Mouse (Mus musculus) embryonic facial prominence, embryonic 12.5 days (tissue): ENCODE results near the gene Lrriq1. TPM values are rescaled to one million over a fixed set of nuclear protein-coding genes. Genes with fewer than 3 reads are reported as not detected.

ENCODE experiments used
- ATAC-seq: fragments of 200-750 bp; cut with Nextera tagmentation; 2 replicates; pipeline ENCODE4 v1.8.0; 2017; ENCODE audit not compliant: insufficient number of reproducible peaks, insufficient read depth, low FRiP score, low TSS enrichment
- H3K27ac ChIP-seq: fragments of 300-500 bp; sonication (generic); 2 replicates; pipeline ENCODE4 v1.5.1; 2016; ENCODE audit warnings: mild to moderate bottlenecking
- H3K27me3 ChIP-seq: fragments of 300-500 bp; sonication (generic); 2 replicates; pipeline ENCODE4 v1.6.1; 2016; ENCODE audit warnings: mild to moderate bottlenecking, moderate library complexity
- H3K36me3 ChIP-seq: fragments of 300-500 bp; sonication (generic); 2 replicates; pipeline ENCODE4 v1.6.1; 2016; ENCODE audit warnings: mild to moderate bottlenecking
- H3K4me1 ChIP-seq: fragments of 300-500 bp; sonication (generic); 2 replicates; pipeline ENCODE4 v1.6.1; 2016
- H3K4me2 ChIP-seq: fragments of 300-500 bp; sonication (generic); replicated peaks from 2 replicates; pipeline ENCODE4 v1.6.1; 2016; ENCODE audit warnings: mild to moderate bottlenecking, moderate library complexity
- H3K4me3 ChIP-seq: fragments of 300-500 bp; sonication (generic); 2 replicates; pipeline ENCODE4 v1.5.1; 2016; ENCODE audit warnings: mild to moderate bottlenecking
- H3K9ac ChIP-seq: fragments of 300-500 bp; sonication (generic); 2 replicates; pipeline ENCODE4 v1.6.1; 2016; ENCODE audit warnings: mild to moderate bottlenecking, moderate library complexity
- H3K9me3 ChIP-seq: fragments of 300-500 bp; sonication (generic); 2 replicates; pipeline ENCODE4 v1.6.1; 2016; ENCODE audit warnings: mild to moderate bottlenecking, moderate library complexity
- WGBS: fragments of 180-500 bp; shearing (Covaris S2); methylation state at CpG from one replicate; pipeline ENCODE4 v1.1.7; 2016; 5-methylcytosine and 5-hydroxymethylcytosine counted together
- polyA plus RNA-seq: library from polyadenylated mRNA; unstranded; fragments of >200 nt; fragmentation: Nextera tagmentation; extraction: Ambion mirVana; gene quantifications from 2 replicates; pipeline ENCODE4 v1.2.1, GENCODE M21; 2016

The Lrriq1 gene
- polyA plus RNA-seq, 1 experiment from 2014 or later = 3.4 TPM

DNA sequence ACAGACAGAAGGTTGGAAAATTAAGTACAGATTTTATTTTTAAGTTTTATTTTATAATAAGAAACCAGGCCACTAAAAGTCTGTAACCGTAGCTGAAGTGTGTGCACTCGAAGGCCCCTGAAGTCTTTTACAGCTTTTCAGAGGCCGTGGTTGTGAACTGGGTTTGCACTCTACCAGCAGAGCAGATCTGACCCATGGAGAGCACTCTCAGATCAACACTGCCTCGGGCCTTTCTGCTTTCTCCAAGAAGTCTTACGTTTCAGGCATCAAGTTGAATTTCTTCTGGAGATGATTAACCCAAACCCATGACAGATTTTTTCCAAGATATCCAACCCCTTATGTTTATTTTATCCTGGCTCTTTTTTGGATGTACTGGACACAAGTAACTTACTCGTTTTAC, 121.5 kb downstream of the Lrriq1 start:
- Histone ChIP-seq H3K27me3 (no peaks in the 10 kb centered on the region), H3K27ac (peak overlapping the region; percentile 73; the same call in 1 of the 2 replicates), H3K9ac (no peak overlapping the region), H3K36me3 (no peaks in the 10 kb centered on the region), H3K4me1 (0 out of 2 replicates have a peak, but pooled peaks cover 2% of the 10 kb centered on the region), H3K4me2 (peak overlapping the region; percentile 22; the same call in 1 of the 2 replicates), H3K9me3 (no peaks in the 10 kb centered on the region), H3K4me3 (no peak overlapping the region)
- ATAC-seq = peak; percentile 91
- 19% methylated on average over 6 of the region's 6 CpGs for WGBS

DNA sequence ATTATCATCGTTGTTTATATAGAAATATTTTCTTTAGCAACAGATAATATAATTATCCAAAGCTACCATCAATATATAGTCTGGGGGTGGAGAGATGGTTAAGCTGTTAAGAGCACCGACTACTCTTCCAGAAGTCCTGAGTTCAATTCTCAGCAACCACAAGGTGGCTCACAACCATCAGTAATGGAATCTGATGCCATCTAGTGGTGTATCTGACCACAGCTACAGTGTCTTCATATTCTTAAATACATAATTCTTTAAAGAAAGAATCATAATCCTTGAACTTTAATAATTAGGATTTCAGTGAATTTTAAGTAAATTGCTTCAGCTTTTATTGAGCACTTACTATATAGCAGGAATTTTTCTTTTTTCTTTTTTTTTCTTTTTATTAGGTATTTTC, 128.0 kb downstream of the Lrriq1 start:
- no peak overlapping the region for H3K27ac ChIP-seq
- H3K9ac ChIP-seq = no peak overlapping the region
- H3K4me2 ChIP-seq = no peak overlapping the region
- H3K4me1 ChIP-seq = no peaks in the 10 kb centered on the region
- no peaks in the 10 kb centered on the region for H3K9me3 ChIP-seq
- H3K4me3 ChIP-seq = no peak overlapping the region
- 85% methylated on average over 2 of the region's 2 CpGs for WGBS
- no peaks in the 10 kb centered on the region for H3K36me3 ChIP-seq
- ATAC-seq = no peak
- H3K27me3 ChIP-seq = no peaks in the 10 kb centered on the region

DNA sequence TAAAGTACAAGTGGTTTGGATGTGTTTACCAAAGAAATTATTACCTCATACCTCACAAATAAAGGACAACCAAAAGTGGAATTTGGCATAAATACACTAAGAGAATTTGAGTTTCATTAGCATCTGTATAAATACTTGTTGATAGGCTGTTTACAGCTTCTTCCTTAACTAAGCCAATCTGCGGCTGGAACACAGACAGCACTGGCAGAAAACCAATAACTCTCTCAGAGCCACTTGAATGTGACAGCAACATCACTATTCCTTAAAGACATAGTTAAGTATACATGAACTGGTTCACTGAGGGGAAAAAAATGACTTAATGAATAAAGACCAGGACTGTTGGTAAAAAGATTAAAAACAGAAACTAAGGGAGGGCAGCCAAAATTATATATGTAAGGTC, 150.0 kb downstream of the Lrriq1 start:
- Histone ChIP-seq H3K27ac (no peak overlapping the region), H3K4me1 (no peaks in the 10 kb centered on the region), H3K9ac (no peak overlapping the region), H3K4me2 (no peak overlapping the region), H3K36me3 (no peaks in the 10 kb centered on the region), H3K27me3 (no peaks in the 10 kb centered on the region), H3K9me3 (no peaks in the 10 kb centered on the region), H3K4me3 (no peak overlapping the region)
- 67% methylated on average over 1 of the region's 1 CpGs for whole genome bisulfite sequencing
- ATAC-seq = no peak

DNA sequence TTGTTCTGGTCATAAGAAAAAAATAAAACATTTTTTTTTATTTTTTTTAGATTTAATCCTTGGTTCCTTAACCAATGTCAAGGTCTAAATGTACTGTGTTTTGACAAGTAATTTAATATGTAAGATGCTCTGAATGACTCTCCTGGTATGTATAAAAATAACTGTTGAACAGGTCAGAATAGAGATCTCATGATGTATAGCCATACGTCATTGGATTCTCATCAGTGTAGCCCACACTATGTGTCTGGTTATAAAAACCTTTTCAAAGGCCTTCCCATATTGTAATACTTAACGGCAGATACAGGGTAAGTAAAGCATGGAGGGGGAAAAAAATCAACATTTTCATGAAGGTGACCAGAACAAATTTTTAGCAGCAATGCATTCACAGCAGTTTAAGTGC, 186.5 kb downstream of the Lrriq1 start:
- H3K27me3 ChIP-seq = no peaks in the 10 kb centered on the region
- no peak overlapping the region for H3K4me2 ChIP-seq
- H3K27ac ChIP-seq = no peak overlapping the region
- no peak overlapping the region for H3K9ac ChIP-seq
- no peaks in the 10 kb centered on the region for H3K36me3 ChIP-seq
- H3K9me3 ChIP-seq = no peaks in the 10 kb centered on the region
- ATAC-seq = no peak
- 61% methylated on average over 2 of the region's 2 CpGs for WGBS
- H3K4me3 ChIP-seq = no peak overlapping the region
- H3K4me1 ChIP-seq = no peaks in the 10 kb centered on the region

DNA sequence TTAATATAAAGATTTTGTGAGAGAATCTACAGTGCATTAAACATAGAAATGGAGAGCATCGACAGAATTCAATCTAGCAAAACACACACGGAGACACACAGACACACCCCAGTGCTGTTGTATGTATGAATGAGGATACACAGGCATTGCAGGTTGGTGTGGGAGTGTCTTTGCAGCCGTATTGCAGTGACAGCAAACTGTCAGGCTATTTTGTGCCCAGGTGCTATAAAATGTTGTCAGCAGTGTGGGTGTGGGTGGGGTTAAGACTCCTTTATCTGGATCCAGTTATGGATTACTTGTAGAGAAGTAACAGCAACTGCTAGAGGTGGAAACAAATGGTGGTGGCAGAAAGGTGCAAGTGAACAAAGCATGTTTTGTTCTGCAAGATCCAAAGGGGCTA, 189.5 kb downstream of the Lrriq1 start:
- Histone ChIP-seq H3K27ac (no peak overlapping the region), H3K9me3 (no peaks in the 10 kb centered on the region), H3K4me3 (no peak overlapping the region), H3K36me3 (no peaks in the 10 kb centered on the region), H3K4me2 (no peak overlapping the region), H3K27me3 (no peaks in the 10 kb centered on the region), H3K4me1 (no peaks in the 10 kb centered on the region), H3K9ac (no peak overlapping the region)
- ATAC-seq = no peak
- 57% methylated on average over 3 of the region's 3 CpGs for WGBS

DNA sequence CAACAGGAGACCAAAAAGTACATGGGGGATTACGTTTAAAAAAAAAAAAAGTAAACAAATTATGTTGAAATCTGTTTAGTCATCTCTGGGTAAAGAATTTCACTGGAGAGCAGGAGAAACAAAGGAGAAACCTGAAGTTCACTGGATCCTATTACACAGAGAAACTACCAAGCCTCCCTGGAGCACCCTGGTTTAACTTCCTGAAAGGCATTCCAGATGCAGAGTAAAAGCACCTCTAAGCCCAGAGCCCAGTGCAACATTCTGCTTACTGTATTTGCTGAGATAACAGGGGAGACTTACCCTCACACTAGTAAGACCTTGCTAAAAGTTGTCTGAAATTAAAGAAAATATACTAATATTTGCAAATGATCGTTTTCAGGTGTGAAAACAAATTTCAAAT, 191.1 kb downstream of the Lrriq1 start:
- H3K4me2 ChIP-seq = no peak overlapping the region
- 48% methylated on average over 2 of the region's 2 CpGs for WGBS
- no peaks in the 10 kb centered on the region for H3K9me3 ChIP-seq

DNA sequence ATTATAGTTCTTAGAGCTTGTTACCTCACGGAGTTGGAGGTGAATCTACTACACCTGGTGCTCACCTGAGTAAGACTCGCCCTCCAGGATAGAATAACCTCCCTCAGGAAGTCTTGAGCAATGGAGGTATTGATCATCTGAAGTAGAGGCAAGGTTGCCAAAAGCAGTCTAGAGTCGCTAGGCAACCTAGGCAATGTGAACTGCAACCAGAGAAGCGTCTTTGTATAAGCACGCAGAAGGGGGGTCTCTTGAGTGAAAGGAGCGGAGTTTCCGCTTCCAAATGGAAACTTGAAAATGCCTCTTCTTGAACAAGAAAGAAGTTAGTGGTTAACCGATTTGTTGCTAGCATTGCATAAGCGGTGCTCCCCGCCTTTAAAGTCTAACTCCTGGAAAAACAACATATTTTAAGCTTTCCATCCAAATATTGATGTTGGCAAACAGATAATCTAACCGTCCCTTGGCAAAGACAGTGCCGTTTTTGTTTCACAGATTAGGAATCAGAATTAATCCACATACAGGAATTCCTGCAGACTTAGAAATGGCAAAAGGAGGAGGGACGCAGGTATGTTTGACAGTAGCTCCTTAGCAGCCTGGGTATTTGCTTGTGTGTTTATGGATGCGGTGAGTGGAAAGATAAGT, 201.0 kb downstream of the Lrriq1 start:
- peak overlapping the region; percentile 38 for H3K4me2 ChIP-seq
- H3K27me3 ChIP-seq = peaks cover 28% of the 10 kb centered on the region
- WGBS = 2% methylated on average over 14 of the region's 14 CpGs
- no peak for ATAC-seq
- no peaks in the 10 kb centered on the region for H3K36me3 ChIP-seq
- H3K4me3 ChIP-seq = peak overlapping the region; percentile 15
- H3K27ac ChIP-seq = peak overlapping the region; percentile 42; the same call in 1 of the 2 replicates
- H3K9ac ChIP-seq = peak overlapping the region; percentile 9; the same call in 1 of the 2 replicates
- H3K9me3 ChIP-seq = no peaks in the 10 kb centered on the region
- H3K4me1 ChIP-seq = no peaks in the 10 kb centered on the region

More for the DNA sequence above, 191.1 kb downstream of the Lrriq1 start:
- no peak overlapping the region for H3K9ac ChIP-seq
- no peaks in the 10 kb centered on the region for H3K27me3 ChIP-seq
- no peak for ATAC-seq
- no peaks in the 10 kb centered on the region for H3K36me3 ChIP-seq
- H3K4me3 ChIP-seq = no peak overlapping the region
- no peaks in the 10 kb centered on the region for H3K4me1 ChIP-seq
- no peak overlapping the region for H3K27ac ChIP-seq

DNA sequence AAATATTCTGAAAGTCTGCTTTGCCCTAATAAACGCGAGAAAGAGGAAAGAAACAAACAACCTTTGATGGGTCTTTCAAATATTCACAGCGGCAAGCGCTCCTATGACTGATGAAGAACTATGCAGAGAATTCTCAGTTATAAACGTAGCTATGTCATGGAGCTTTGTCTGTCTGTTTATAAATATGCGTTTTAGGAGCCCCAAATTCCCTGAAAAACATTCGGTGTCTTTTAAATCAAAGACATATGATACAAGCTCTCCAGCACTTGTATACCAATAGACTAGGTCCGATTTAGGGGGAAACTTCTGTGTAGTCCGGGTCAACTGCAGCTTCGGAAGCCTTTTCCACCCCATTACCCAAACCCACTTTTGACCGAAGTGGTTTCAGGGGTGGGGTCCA, 205.2 kb downstream of the Lrriq1 start:
- ATAC-seq = no peak
- Histone ChIP-seq H3K4me2 (peak overlapping the region; percentile 47), H3K27ac (peak overlapping the region; percentile 97), H3K4me1 (peaks cover 4% of the 10 kb centered on the region; the same call in 1 of the 2 replicates), H3K4me3 (peak overlapping the region; percentile 58), H3K36me3 (no peaks in the 10 kb centered on the region), H3K27me3 (peaks cover 42% of the 10 kb centered on the region), H3K9me3 (no peaks in the 10 kb centered on the region), H3K9ac (peak overlapping the region; percentile 74)
- WGBS = 5% methylated on average over 11 of the region's 11 CpGs

DNA sequence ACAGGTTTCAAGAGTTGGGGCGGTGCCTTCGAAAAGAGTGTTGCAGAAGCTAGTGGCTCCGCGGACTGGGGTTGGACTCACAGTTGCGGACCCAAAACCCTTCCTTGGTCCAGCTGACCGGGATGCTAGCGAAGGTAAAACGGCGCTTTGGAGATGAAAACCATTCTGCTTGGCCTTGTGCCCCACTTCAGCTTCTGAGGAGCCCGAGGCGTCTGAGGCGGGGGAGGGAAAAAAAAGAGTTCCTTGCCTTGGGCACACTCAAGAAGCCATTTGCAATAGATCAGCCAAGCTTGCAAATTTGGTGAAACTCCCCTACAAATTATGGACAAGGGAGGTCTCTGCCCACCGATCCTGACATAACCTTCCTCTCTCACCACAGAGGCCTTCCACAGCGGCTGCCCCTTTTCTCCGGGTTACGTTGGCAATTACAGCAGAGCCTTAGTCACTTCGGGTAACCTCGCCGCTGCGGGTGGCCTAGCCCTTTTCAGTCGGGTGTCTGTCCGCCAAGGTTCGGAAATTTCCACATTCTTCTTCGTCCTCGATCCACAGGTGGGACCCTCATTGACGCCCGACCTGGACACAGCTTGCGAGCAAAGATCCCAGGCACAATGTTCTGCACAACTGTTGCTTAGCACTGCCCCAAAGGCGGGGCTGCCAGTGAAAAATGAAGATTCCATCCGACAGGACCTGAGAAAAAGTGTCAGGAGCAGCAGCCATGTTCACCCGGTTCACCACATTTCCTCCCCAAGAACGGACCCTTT, 206.2 kb downstream of the Lrriq1 start, which contains the start of gene Alx1:
Alx1 (minus strand) TSS at position 486 of the 761 bp plus-strand sequence.
- peak within 1 kb of the TSS; percentile 47 for H3K4me2 ChIP-seq
- H3K27me3 ChIP-seq = peaks cover 40% of the 10 kb centered on the region
- H3K36me3 ChIP-seq = no peaks in the 10 kb centered on the region
- H3K27ac ChIP-seq = peak within 1 kb of the TSS; percentile 97
- WGBS = 3% methylated on average over 32 of the region's 32 CpGs
- no peaks in the 10 kb centered on the region for H3K9me3 ChIP-seq
- peak within 1 kb of the TSS; percentile 58 for H3K4me3 ChIP-seq
- no peak for ATAC-seq
- peak within 1 kb of the TSS; percentile 74 for H3K9ac ChIP-seq
- H3K4me1 ChIP-seq = peaks cover 4% of the 10 kb centered on the region; the same call in 1 of the 2 replicates

DNA sequence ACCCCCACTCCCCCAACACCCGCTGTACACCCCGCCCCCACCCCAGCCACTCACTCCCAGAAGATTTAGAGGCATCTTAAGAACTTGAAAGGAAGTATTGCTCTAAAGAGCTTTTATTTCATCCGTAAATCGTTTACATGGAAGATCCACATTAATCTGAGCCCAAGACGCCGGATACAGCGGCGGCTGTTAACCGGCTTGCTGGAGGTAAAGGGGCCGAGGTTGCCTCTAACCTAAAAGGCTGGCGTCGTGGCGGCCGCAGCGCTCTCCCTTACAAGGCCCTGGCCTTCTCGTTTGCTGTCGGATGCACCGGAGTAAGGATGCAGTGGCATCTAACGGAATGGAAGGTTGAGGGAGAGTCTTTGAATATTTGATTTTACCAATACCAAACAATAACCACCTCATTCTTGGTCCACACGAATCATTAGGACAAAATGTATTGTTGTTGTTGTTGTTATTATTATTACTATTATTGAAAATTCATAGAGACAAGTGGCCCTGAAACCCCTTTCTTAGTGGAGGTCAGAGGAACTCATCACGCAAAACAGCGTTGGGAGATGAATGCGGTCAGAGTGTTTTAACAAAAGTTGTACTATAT, 206.9 kb downstream of the Lrriq1 start:
- Histone ChIP-seq H3K27ac (peak overlapping the region; percentile 97), H3K4me1 (peaks cover 4% of the 10 kb centered on the region; the same call in 1 of the 2 replicates), H3K4me2 (peak overlapping the region; percentile 47), H3K27me3 (peaks cover 33% of the 10 kb centered on the region), H3K9ac (peak overlapping the region; percentile 74), H3K9me3 (no peaks in the 10 kb centered on the region), H3K36me3 (no peaks in the 10 kb centered on the region), H3K4me3 (peak overlapping the region; percentile 58)
- no peak for ATAC-seq
- WGBS = 1% methylated on average over 23 of the region's 23 CpGs

DNA sequence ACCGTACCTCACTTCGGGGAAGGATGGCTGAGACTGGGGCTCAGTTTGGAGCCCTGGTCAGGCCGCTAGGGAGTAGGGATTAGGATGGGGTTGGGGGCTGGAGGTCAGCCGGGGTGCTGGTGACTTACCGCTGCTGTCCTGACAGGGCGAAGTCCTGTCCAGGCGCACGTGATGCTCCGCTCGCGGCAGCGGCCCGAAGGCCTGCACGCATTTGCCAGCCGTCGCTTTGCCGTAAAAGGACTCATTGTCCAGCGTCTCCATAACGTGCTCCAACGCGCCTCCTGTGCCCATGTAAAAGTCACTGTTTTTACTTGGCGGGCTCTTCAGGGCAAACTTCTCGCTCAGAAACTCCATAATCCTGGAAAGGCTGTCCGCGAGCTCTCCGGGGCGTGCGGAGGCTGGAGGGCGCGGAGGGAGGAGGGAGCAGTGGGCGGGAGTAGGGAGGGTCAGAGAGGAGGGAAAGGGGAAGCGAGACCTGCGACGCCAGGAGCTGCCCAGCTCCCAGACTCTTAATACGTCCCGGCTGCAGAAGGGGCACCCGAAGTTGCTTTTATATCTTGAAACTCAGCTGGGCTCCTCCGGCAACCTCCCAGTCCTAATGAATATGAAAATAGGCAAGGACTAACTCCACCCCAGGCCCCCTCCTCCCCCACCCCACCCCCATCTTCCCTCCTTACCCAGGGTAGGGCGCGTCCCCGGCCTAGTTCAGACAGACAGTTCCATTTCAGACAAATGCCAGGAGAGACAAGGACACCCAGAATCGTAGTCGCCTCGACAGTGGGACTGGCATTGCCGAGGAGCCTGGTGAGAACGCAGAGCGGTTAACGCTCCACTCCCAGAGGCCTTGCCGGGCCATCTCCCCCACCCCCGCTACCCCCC, 207.6 kb downstream of the Lrriq1 start:
- no peaks in the 10 kb centered on the region for H3K36me3 ChIP-seq
- peak overlapping the region; percentile 47 for H3K4me2 ChIP-seq
- H3K9ac ChIP-seq = peak overlapping the region; percentile 74
- WGBS = under 1% methylated on average over 50 of the region's 50 CpGs
- no peaks in the 10 kb centered on the region for H3K9me3 ChIP-seq
- peak overlapping the region; percentile 58 for H3K4me3 ChIP-seq
- ATAC-seq = peak; percentile 92
- peak overlapping the region; percentile 97 for H3K27ac ChIP-seq
- peaks cover 4% of the 10 kb centered on the region; the same call in 1 of the 2 replicates for H3K4me1 ChIP-seq
- H3K27me3 ChIP-seq = peaks cover 33% of the 10 kb centered on the region
